In the genomic region with DNA sequence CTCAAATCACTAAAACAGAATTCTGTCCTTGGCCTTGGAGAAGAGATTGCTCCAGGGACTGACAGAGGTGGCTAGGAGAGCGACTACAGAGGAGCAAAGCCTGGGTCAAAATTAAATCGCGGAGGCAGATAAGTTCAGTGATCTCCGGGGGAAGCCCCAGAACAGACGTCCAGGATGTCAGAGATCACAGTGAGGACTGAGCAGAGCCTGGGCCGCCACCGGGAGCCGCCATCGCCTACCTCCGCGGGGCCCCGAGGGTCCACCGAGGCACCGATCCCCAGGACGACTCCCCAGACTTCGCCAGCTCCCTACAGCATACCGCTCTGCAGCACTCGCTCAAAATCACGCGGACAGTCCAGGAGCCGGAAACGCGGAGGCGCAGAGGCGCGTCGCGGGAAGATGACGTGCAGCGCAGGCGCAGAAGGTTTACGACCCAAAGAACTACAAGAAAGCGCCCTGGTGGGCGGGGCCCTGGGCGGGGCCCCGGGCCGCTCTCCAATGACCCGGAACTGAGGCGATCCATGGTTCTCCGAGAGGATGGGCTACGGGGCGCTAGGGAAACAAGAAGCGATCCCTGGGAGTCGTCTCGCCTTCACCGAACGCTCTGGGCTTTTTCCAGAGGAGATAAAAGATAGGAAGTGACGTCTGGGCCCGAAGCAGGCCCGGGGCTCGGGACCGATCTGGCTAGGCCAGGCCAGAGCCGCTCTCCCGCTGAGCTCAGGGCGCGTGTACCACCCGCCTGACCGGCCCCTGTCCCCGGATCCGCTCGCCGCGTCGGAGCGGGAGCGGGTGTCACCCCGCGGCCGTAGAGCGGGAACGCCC, we compare ENCODE assay signal across 8 mouse cellular contexts. TPM values are rescaled to one million over a fixed set of nuclear protein-coding genes. Genes with fewer than 3 reads are reported as not detected.
A peak's percentile ranks its signal among the peaks of the same experiment; 100 is the strongest.
DNase-seq lines count a peak whose midpoint lies in the region; ATAC-seq lines count a peak whose summit lies in the region.

A gene (minus strand): TSS at position 406 of the 822 bp plus-strand sequence.
A gene (plus strand): TSS at position 439 of the 822 bp plus-strand sequence.

- intact Hi-C loops in left cerebral cortex, postnatal 14 days (cut with DNase I), result loop anchor here (5.0 kb wide), 2 partner anchors 34 to 54 kb away; a partner anchor contains a TSS

- DNase-seq in adrenal gland, adult 18-20 months (ENCODE audit: low spot score in 2 of 2), result peak; percentile 99
- DNase-seq in embryo, embryonic 11 days, result peak; percentile 99
- peak; percentile 97 for DNase-seq in gastrocnemius, postnatal 25 days
- peak; percentile 99 for DNase-seq in intestine, embryonic 14.5 days (ENCODE audit: low spot score)
- DNase-seq in left cerebral cortex, postnatal 14 days (ENCODE audit: low spot score in 2 of 2), result peak; percentile 99
- DNase-seq in mesoderm, embryonic 11.5 days (ENCODE audit: low read depth, low spot score), result peak; percentile 100
- DNase-seq in right cerebral cortex, postnatal 36 days (ENCODE audit: low spot score in 2 of 2), result peak; percentile 97 to 99
- DNase-seq in yolk sac, embryonic 10.5 days (ENCODE audit: low spot score), result peak; percentile 98

- H3K4me3 ChIP-seq in intestine, embryonic 14.5 days (ENCODE audit: low read depth, low read length), result peak within 1 kb of the TSS; percentile 89

- no peaks in the 10 kb centered on the region for H3K27me3 ChIP-seq in intestine, embryonic 14.5 days (replicated peaks; ENCODE audit: control insufficient read depth, insufficient read depth, low read length)

- H3K4me2 ChIP-seq in intestine, embryonic 14.5 days (ENCODE audit: low read length), result peak within 1 kb of the TSS; percentile 82

- peaks cover 38% of the 10 kb centered on the region for H3K36me3 ChIP-seq in intestine, embryonic 14.5 days (ENCODE audit: control insufficient read depth, insufficient read depth, low read length)

- no peaks in the 10 kb centered on the region for H3K9me3 ChIP-seq in intestine, embryonic 14.5 days (ENCODE audit: control insufficient read depth, low read length)

- peak within 1 kb of the TSS; percentile 91 for H3K27ac ChIP-seq in intestine, embryonic 14.5 days (ENCODE audit: low read depth)

- H3K4me1 ChIP-seq in intestine, embryonic 14.5 days (replicated peaks; ENCODE audit: control insufficient read depth, insufficient read depth, low read length), result peaks cover 17% of the 10 kb centered on the region

- H3K9ac ChIP-seq in intestine, embryonic 14.5 days (ENCODE audit: low read length), result peak within 1 kb of the TSS; percentile 75

- under 1% methylated on average over 71 of the region's 71 CpGs for WGBS in intestine, embryonic 14.5 days

- ATAC-seq in intestine, embryonic 14.5 days (replicated peaks; ENCODE audit: low FRiP score, low TSS enrichment, low read depth), result peak; percentile 100

RNA-seq across cellular contexts. Expression of the first gene that starts in this region (rescaled TPM):
- total RNA-seq in adrenal gland, adult 18-20 months (2021), result 10 to 100 TPM; 16.4 to 20.1 TPM
- total RNA-seq in gastrocnemius, postnatal 25 days (2021), result 1 to 10 TPM; 3.4 to 4.1 TPM
- polyA plus RNA-seq in intestine, embryonic 14.5 days (2014; fragmentation: Nextera tagmentation; extraction: Ambion mirVana), result 39.6 and 44.3 TPM in 2 replicates
- 10 to 100 TPM; 18.1 to 18.8 TPM for total RNA-seq in left cerebral cortex, postnatal 14 days (2021)

RNA-seq across cellular contexts. Expression of the second gene that starts in this region (rescaled TPM):
- total RNA-seq in adrenal gland, adult 18-20 months (2021), result 10 to 100 TPM; 15.4 to 22.9 TPM
- total RNA-seq in gastrocnemius, postnatal 25 days (2021), result 10 to 100 TPM; 13.8 to 13.9 TPM
- 26.4 and 29.0 TPM in 2 replicates for polyA plus RNA-seq in intestine, embryonic 14.5 days (2014; fragmentation: Nextera tagmentation; extraction: Ambion mirVana)
- 10 to 100 TPM; 48.7 to 53.4 TPM for total RNA-seq in left cerebral cortex, postnatal 14 days (2021)

Comparison
In these comparisons a context has a peak if more than half of its experiments do, and no peak if none do; other contexts are left out.
1. Peak in every context shown above with its lines: DNase-seq, ATAC-seq, H3K4me3 ChIP-seq and H3K27ac ChIP-seq.